Mouse (Mus musculus) neural tube, embryonic 14.5 days (tissue): ENCODE results near the gene Ahnak2. TPM values are rescaled to one million over a fixed set of nuclear protein-coding genes. Genes with fewer than 3 reads are reported as not detected.

Source experiments
- ATAC-seq: fragments of 200-750 bp; cut with Nextera tagmentation; 2 replicates; pipeline ENCODE4 v1.8.0; 2017; ENCODE audit warnings: low read depth, mild to moderate bottlenecking, moderate TSS enrichment, moderate library complexity
- H3K27ac ChIP-seq: fragments of 300-500 bp; sonication (generic); 2 replicates; pipeline ENCODE4 v1.5.1; 2014; ENCODE audit warnings: low read depth, mild to moderate bottlenecking, control low read depth, low read length, moderate library complexity, mixed read lengths
- H3K27me3 ChIP-seq: fragments of 300-500 bp; sonication (generic); 2 replicates; pipeline ENCODE4 v1.6.1; 2014; ENCODE audit warnings: low read length; ENCODE audit not compliant: control insufficient read depth, insufficient read depth
- H3K36me3 ChIP-seq: fragments of 300-500 bp; sonication (generic); 2 replicates; pipeline ENCODE4 v1.6.1; 2014; ENCODE audit warnings: low read length, mixed read lengths; ENCODE audit not compliant: control insufficient read depth, insufficient read depth
- H3K4me1 ChIP-seq: fragments of 300-500 bp; sonication (generic); 2 replicates; pipeline ENCODE4 v1.6.1; 2014; ENCODE audit warnings: low read length; ENCODE audit not compliant: control insufficient read depth, insufficient read depth
- H3K4me2 ChIP-seq: fragments of 300-500 bp; sonication (generic); 2 replicates; pipeline ENCODE4 v1.6.1; 2014; ENCODE audit warnings: mild to moderate bottlenecking, low read depth, low read length, control low read depth
- H3K4me3 ChIP-seq: fragments of 300-500 bp; sonication (generic); 2 replicates; pipeline ENCODE4 v1.5.1; 2014; ENCODE audit warnings: low read depth, low read length, control low read depth, mixed read lengths
- H3K9ac ChIP-seq: fragments of 300-500 bp; sonication (generic); replicated peaks from 2 replicates; pipeline ENCODE4 v1.6.1; 2014; ENCODE audit warnings: low read depth, mild to moderate bottlenecking, control low read depth, low read length, mixed read lengths
- H3K9me3 ChIP-seq: fragments of 300-500 bp; sonication (generic); 2 replicates; pipeline ENCODE4 v1.6.1; 2016; ENCODE audit warnings: low read length; ENCODE audit not compliant: control insufficient read depth
- WGBS: fragments of 180-500 bp; shearing (Covaris S2); extraction: QIAGEN DNeasy Blood & Tissue Kit; methylation state at CpG from one replicate; pipeline ENCODE4 v1.1.7; 2014; 5-methylcytosine and 5-hydroxymethylcytosine counted together
- polyA plus RNA-seq: library from polyadenylated mRNA; unstranded; fragments of >200 nt; fragmentation: Nextera tagmentation; extraction: Ambion mirVana; gene quantifications from 2 replicates; pipeline ENCODE4 v1.2.1, GENCODE M21; 2014

Gene Ahnak2
- polyA plus RNA-seq, 1 experiment from 2014 or later = 3.1 TPM

- Histone ChIP-seq H3K27me3 (no peaks in the 10 kb centered on the region), H3K9ac (no peak overlapping the region), H3K27ac (no peak overlapping the region), H3K36me3 (no peaks in the 10 kb centered on the region), H3K4me2 (no peak overlapping the region), H3K9me3 (no peaks in the 10 kb centered on the region), H3K4me1 (no peaks in the 10 kb centered on the region), H3K4me3 (no peak overlapping the region)
- WGBS = 89% methylated on average over 3 of the region's 3 CpGs
- no peak for ATAC-seq
Observed at GRCm38 (mm10) chr12:112762018-112762417, 40.4 kb downstream of the Ahnak2 start.

GRCm38 (mm10) chr12:112761411-112761810 is 41.0 kb downstream of the Ahnak2 start:
- Histone ChIP-seq H3K4me3 (no peak overlapping the region), H3K36me3 (no peaks in the 10 kb centered on the region), H3K4me2 (no peak overlapping the region), H3K27me3 (no peaks in the 10 kb centered on the region), H3K9me3 (no peaks in the 10 kb centered on the region), H3K4me1 (no peaks in the 10 kb centered on the region), H3K9ac (no peak overlapping the region), H3K27ac (no peak overlapping the region)
- ATAC-seq = no peak
- 91% methylated on average over 4 of the region's 4 CpGs for WGBS

GRCm38 (mm10) chr12:112760154-112760926 is 42.1 kb downstream of the Ahnak2 start, which contains the start of gene Pld4:
Gene Pld4 (plus strand): TSS chr12:112760655.
- Histone ChIP-seq H3K36me3 (no peaks in the 10 kb centered on the region), H3K4me2 (no peak within 1 kb of the TSS), H3K9me3 (no peaks in the 10 kb centered on the region), H3K27ac (no peak within 1 kb of the TSS), H3K9ac (no peak within 1 kb of the TSS), H3K27me3 (no peaks in the 10 kb centered on the region), H3K4me1 (no peaks in the 10 kb centered on the region), H3K4me3 (no peak within 1 kb of the TSS)
- ATAC-seq = no peak
- WGBS = 46% methylated on average over 4 of the region's 4 CpGs

- ATAC-seq = no peak
- Histone ChIP-seq H3K9me3 (no peaks in the 10 kb centered on the region), H3K27me3 (no peaks in the 10 kb centered on the region), H3K4me1 (no peaks in the 10 kb centered on the region), H3K4me2 (no peak overlapping the region), H3K4me3 (no peak overlapping the region), H3K27ac (no peak overlapping the region), H3K9ac (no peak overlapping the region), H3K36me3 (no peaks in the 10 kb centered on the region)
- WGBS = 88% methylated on average over 3 of the region's 3 CpGs
Observed at GRCm38 (mm10) chr12:112759471-112759870, 43.0 kb downstream of the Ahnak2 start.

GRCm38 (mm10) chr12:112757896-112758295 is 44.6 kb downstream of the Ahnak2 start:
- Histone ChIP-seq H3K4me3 (no peak overlapping the region), H3K27ac (no peak overlapping the region), H3K4me2 (no peak overlapping the region), H3K9ac (no peak overlapping the region), H3K36me3 (no peaks in the 10 kb centered on the region), H3K9me3 (no peaks in the 10 kb centered on the region), H3K27me3 (no peaks in the 10 kb centered on the region), H3K4me1 (no peaks in the 10 kb centered on the region)
- WGBS = 91% methylated on average over 5 of the region's 5 CpGs
- ATAC-seq = no peak

GRCm38 (mm10) chr12:112755900-112756299 is 46.6 kb downstream of the Ahnak2 start:
- WGBS = 81% methylated on average over 4 of the region's 4 CpGs
- Histone ChIP-seq H3K4me2 (no peak overlapping the region), H3K27me3 (no peaks in the 10 kb centered on the region), H3K27ac (no peak overlapping the region), H3K4me3 (no peak overlapping the region), H3K36me3 (no peaks in the 10 kb centered on the region), H3K4me1 (peaks cover under 1% of the 10 kb centered on the region; the same call in 1 of the 2 replicates), H3K9me3 (no peaks in the 10 kb centered on the region), H3K9ac (no peak overlapping the region)
- no peak for ATAC-seq

- Histone ChIP-seq H3K4me3 (no peak overlapping the region), H3K9ac (no peak overlapping the region), H3K36me3 (no peaks in the 10 kb centered on the region), H3K27ac (no peak overlapping the region), H3K9me3 (no peaks in the 10 kb centered on the region), H3K27me3 (no peaks in the 10 kb centered on the region), H3K4me2 (no peak overlapping the region), H3K4me1 (peaks cover 8% of the 10 kb centered on the region)
- WGBS = 65% methylated on average over 2 of the region's 2 CpGs
- ATAC-seq = no peak
Observed at GRCm38 (mm10) chr12:112752399-112752798, 50.1 kb downstream of the Ahnak2 start.

- no peak for ATAC-seq
- no peak overlapping the region for H3K4me3 ChIP-seq
- no peak overlapping the region for H3K9ac ChIP-seq
- H3K27ac ChIP-seq = no peak overlapping the region
- WGBS = 93% methylated on average over 12 of the region's 12 CpGs
- no peaks in the 10 kb centered on the region for H3K9me3 ChIP-seq
- H3K4me2 ChIP-seq = no peak overlapping the region
- H3K4me1 ChIP-seq = peaks cover 15% of the 10 kb centered on the region
- H3K36me3 ChIP-seq = no peaks in the 10 kb centered on the region
- H3K27me3 ChIP-seq = no peaks in the 10 kb centered on the region
Observed at GRCm38 (mm10) chr12:112750976-112751375, 51.5 kb downstream of the Ahnak2 start.

GRCm38 (mm10) chr12:112747606-112747970 is 54.9 kb downstream of the Ahnak2 start:
- ATAC-seq = peak; percentile 10; the same call in 1 of the 2 replicates
- 73% methylated on average over 8 of the region's 8 CpGs for WGBS
- no peaks in the 10 kb centered on the region for H3K27me3 ChIP-seq

More at GRCm38 (mm10) chr12:112747606-112747970, 54.9 kb downstream of the Ahnak2 start:
- Histone ChIP-seq H3K27ac (peak overlapping the region; percentile 87), H3K4me1 (peaks cover 15% of the 10 kb centered on the region), H3K4me3 (no peak overlapping the region), H3K36me3 (peaks cover 15% of the 10 kb centered on the region), H3K9ac (no peak overlapping the region), H3K9me3 (no peaks in the 10 kb centered on the region), H3K4me2 (no peak overlapping the region)
